In the genomic region with DNA sequence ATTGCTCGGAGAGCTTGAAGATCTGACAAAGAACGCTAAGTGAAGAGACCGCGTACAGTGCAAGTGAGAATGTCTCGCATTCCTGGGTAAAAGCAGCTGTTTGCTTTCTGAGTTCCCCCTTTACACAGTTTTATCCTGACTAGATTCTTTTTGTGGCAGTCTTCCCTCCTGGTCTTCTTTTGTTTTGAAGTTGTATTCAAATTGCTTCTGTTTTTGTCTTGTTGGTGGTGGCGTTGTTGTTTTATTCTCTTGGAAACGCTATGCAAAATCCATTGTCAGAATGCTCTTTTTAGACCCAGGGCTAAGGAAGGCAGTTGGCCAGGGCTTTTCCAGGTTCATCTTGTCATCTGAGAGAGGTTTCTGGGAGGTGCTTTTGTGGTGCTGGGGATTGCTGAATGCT, we compare ENCODE assay signal across 16 mouse cellular contexts. TPM values are rescaled to one million over a fixed set of nuclear protein-coding genes. Genes with fewer than 3 reads are reported as not detected.
DNase-seq lines count a peak whose midpoint lies in the region; ATAC-seq lines count a peak whose summit lies in the region.
"Had no signal": no experiment of that assay in that cellular context is flagged by ENCODE, and none has a peak within 500 bp of the region (broad histone marks: within the 10 kb centered on the region; RNA-seq: fewer than 3 reads in every experiment).

No protein-coding gene starts in this region.

- ATAC-seq in lung, embryonic 15.5 days (ENCODE audit: borderline replicate concordance, extremely low read depth, low FRiP score, low TSS enrichment) = no peak
- no peak for ATAC-seq in hindbrain, embryonic 14.5 days (ENCODE audit: low FRiP score)
- no peak for ATAC-seq in midbrain, embryonic 16.5 days
- no peak for ATAC-seq in kidney, embryonic 15.5 days (replicated peaks; ENCODE audit: low FRiP score)
- ATAC-seq: intestine, embryonic 15.5 days had no signal

- H3K4me1 ChIP-seq in lung, embryonic 15.5 days = peaks cover 11% of the 10 kb centered on the region; the same call in 1 of the 2 replicates
- H3K4me1 ChIP-seq in hindbrain, embryonic 14.5 days (replicated peaks; ENCODE audit: control insufficient read depth, insufficient read depth, low read length) = peaks cover 9% of the 10 kb centered on the region; the same call in 1 of the 2 replicates
- 0 out of 2 replicates have a peak, but pooled peaks cover 2% of the 10 kb centered on the region for H3K4me1 ChIP-seq in midbrain, embryonic 16.5 days (ENCODE audit: control insufficient read depth, insufficient read depth, low read length)
- 0 out of 2 replicates have a peak, but pooled peaks cover 7% of the 10 kb centered on the region for H3K4me1 ChIP-seq in kidney, embryonic 15.5 days

- H3K4me2 ChIP-seq in lung, embryonic 15.5 days = no peak overlapping the region
- H3K4me2 ChIP-seq in hindbrain, embryonic 14.5 days (replicated peaks) = peak overlapping the region; percentile 33
- peak overlapping the region; percentile 49 for H3K4me2 ChIP-seq in midbrain, embryonic 16.5 days (ENCODE audit: low read length)
- no peak overlapping the region for H3K4me2 ChIP-seq in kidney, embryonic 15.5 days
- H3K4me2 ChIP-seq: intestine, embryonic 15.5 days had no signal

- H3K27ac ChIP-seq in lung, embryonic 15.5 days = peak overlapping the region; percentile 69
- H3K27ac ChIP-seq in hindbrain, embryonic 14.5 days = peak overlapping the region; percentile 12
- H3K27ac ChIP-seq in midbrain, embryonic 16.5 days (ENCODE audit: low read length) = peak overlapping the region; percentile 67
- H3K27ac ChIP-seq in kidney, embryonic 15.5 days = no peak overlapping the region
- H3K27ac ChIP-seq: intestine, embryonic 15.5 days had no signal

- no peaks in the 10 kb centered on the region for H3K9me3 ChIP-seq in lung, embryonic 15.5 days
- no peaks in the 10 kb centered on the region for H3K9me3 ChIP-seq in hindbrain, embryonic 14.5 days (ENCODE audit: control insufficient read depth, low read length)
- no peaks in the 10 kb centered on the region for H3K9me3 ChIP-seq in midbrain, embryonic 16.5 days (replicated peaks; ENCODE audit: control insufficient read depth, low read length, poor library complexity, severe bottlenecking)
- H3K9me3 ChIP-seq in kidney, embryonic 15.5 days (replicated peaks) = no peaks in the 10 kb centered on the region
- H3K9me3 ChIP-seq: intestine, embryonic 15.5 days had no signal

- no peak overlapping the region for H3K4me3 ChIP-seq in lung, embryonic 15.5 days
- H3K4me3 ChIP-seq in hindbrain, embryonic 14.5 days (replicated peaks; ENCODE audit: low read length) = no peak overlapping the region
- peak overlapping the region; percentile 25; the same call in 1 of the 2 replicates for H3K4me3 ChIP-seq in midbrain, embryonic 16.5 days (ENCODE audit: low read depth, low read length)
- no peak overlapping the region for H3K4me3 ChIP-seq in kidney, embryonic 15.5 days (replicated peaks)
- H3K4me3 ChIP-seq: intestine, embryonic 15.5 days had no signal

- H3K36me3 ChIP-seq in lung, embryonic 15.5 days = peaks cover 21% of the 10 kb centered on the region
- no peaks in the 10 kb centered on the region; the same call in 1 of the 2 replicates for H3K36me3 ChIP-seq in hindbrain, embryonic 14.5 days (replicated peaks; ENCODE audit: control insufficient read depth, insufficient read depth)
- no peaks in the 10 kb centered on the region for H3K36me3 ChIP-seq in midbrain, embryonic 16.5 days (ENCODE audit: control insufficient read depth, insufficient read depth, low read length)
- H3K36me3 ChIP-seq in kidney, embryonic 15.5 days = peaks cover 45% of the 10 kb centered on the region

- H3K27me3 ChIP-seq in lung, embryonic 15.5 days = no peaks in the 10 kb centered on the region
- no peaks in the 10 kb centered on the region for H3K27me3 ChIP-seq in hindbrain, embryonic 14.5 days (ENCODE audit: control insufficient read depth, insufficient read depth, low read length)
- no peaks in the 10 kb centered on the region for H3K27me3 ChIP-seq in midbrain, embryonic 16.5 days (ENCODE audit: control insufficient read depth, insufficient read depth, low read depth, low read length)
- no peaks in the 10 kb centered on the region for H3K27me3 ChIP-seq in kidney, embryonic 15.5 days
- H3K27me3 ChIP-seq: intestine, embryonic 15.5 days had no signal

- WGBS in lung, embryonic 15.5 days = 58% methylated on average over 7 of the region's 7 CpGs
- 36% methylated on average over 7 of the region's 7 CpGs for WGBS in hindbrain, embryonic 14.5 days
- 30% methylated on average over 7 of the region's 7 CpGs for WGBS in midbrain, embryonic 16.5 days
- 73% methylated on average over 7 of the region's 7 CpGs for WGBS in kidney, embryonic 15.5 days

- DNase-seq in lung, postnatal 10 days = no peak
- DNase-seq in ZHBTc4 (ENCODE audit: low read depth, low spot score) = peak; percentile 65
- DNase-seq in hindbrain, embryonic 14.5 days (ENCODE audit: low spot score) = peak; percentile 42
- no peak for DNase-seq in Muller cell, postnatal 12 days (ENCODE audit: inconsistent ontology term)
- no peak for DNase-seq in B cell, adult 2 months
- DNase-seq: adrenal gland, postnatal 36 days; cerebellum, adult 18-20 months; embryo, embryonic 11 days; kidney, postnatal 36 days; layer of hippocampus, postnatal 36 days; liver; spleen, adult 18-20 months had no signal

- H3K9ac ChIP-seq in lung, embryonic 15.5 days = no peak overlapping the region
- peak overlapping the region; percentile 22; the same call in 1 of the 2 replicates for H3K9ac ChIP-seq in hindbrain, embryonic 14.5 days
- H3K9ac ChIP-seq in midbrain, embryonic 16.5 days (ENCODE audit: low read depth, low read length) = peak overlapping the region; percentile 12; the same call in 1 of the 2 replicates
- no peak overlapping the region for H3K9ac ChIP-seq in kidney, embryonic 15.5 days
- H3K9ac ChIP-seq: intestine, embryonic 15.5 days had no signal

RNA-seq across cellular contexts. Expression of gene Dync2li1, which starts 29.8 kb away (rescaled TPM):
- 38.9 and 39.4 TPM in 2 replicates for polyA plus RNA-seq in lung, embryonic 15.5 days (2015; fragmentation: Nextera tagmentation; extraction: Ambion mirVana)
- 33.4 and 34.8 TPM in 2 replicates for polyA plus RNA-seq in hindbrain, embryonic 14.5 days (2014; fragmentation: Nextera tagmentation; extraction: Ambion mirVana)
- polyA plus RNA-seq in midbrain, embryonic 16.5 days (2015; fragmentation: Nextera tagmentation; extraction: Ambion mirVana) = 38.8 and 40.6 TPM in 2 replicates
- polyA plus RNA-seq in kidney, embryonic 15.5 days (2015; fragmentation: Nextera tagmentation; extraction: Ambion mirVana) = 51.0 and 52.8 TPM in 2 replicates

Comparison
In these comparisons a context has a peak if more than half of its experiments do, and no peak if none do; other contexts are left out.
1. H3K4me2 ChIP-seq: peak in hindbrain, embryonic 14.5 days (single experiment) and midbrain, embryonic 16.5 days (single experiment); none in lung, embryonic 15.5 days (single experiment) and kidney, embryonic 15.5 days (single experiment).
2. H3K9ac ChIP-seq: peak in hindbrain, embryonic 14.5 days (single experiment) and midbrain, embryonic 16.5 days (single experiment); none in lung, embryonic 15.5 days (single experiment) and kidney, embryonic 15.5 days (single experiment).
3. DNase-seq: peak in ZHBTc4 (single experiment) and hindbrain, embryonic 14.5 days (single experiment); none in lung, postnatal 10 days (single experiment), Muller cell, postnatal 12 days (single experiment) and B cell, adult 2 months (0 of 2).